Mouse (Mus musculus) T-cell, adult 2 months (primary cell): Measurements from ENCODE around the gene Sox1.

Experiments
- DNase-seq: peaks from one replicate; pipeline ENCODE4 v3.0.0; 2022; ENCODE audit warnings: low spot score

Gene Sox1

GRCm38 (mm10) chr8:12395071-12396031 lies at the start of gene Sox1:
Gene Sox1 (plus strand): TSS chr8:12395295.
- no peak for DNase-seq

- DNase-seq: no peak
Measured at GRCm38 (mm10) chr8:12345881-12346280, 49.2 kb upstream of the Sox1 start.

GRCm38 (mm10) chr8:12346870-12347269 lies 48.2 kb upstream of the Sox1 start:
- DNase-seq: no peak

GRCm38 (mm10) chr8:12348306-12348705 lies 46.8 kb upstream of the Sox1 start:
- no peak for DNase-seq

- no peak for DNase-seq
Measured at GRCm38 (mm10) chr8:12349591-12349990, 45.5 kb upstream of the Sox1 start.

GRCm38 (mm10) chr8:12351121-12351520 lies 44.0 kb upstream of the Sox1 start:
- DNase-seq: no peak

GRCm38 (mm10) chr8:12354406-12355025 lies 40.6 kb upstream of the Sox1 start:
- DNase-seq: no peak

- DNase-seq: no peak
Measured at GRCm38 (mm10) chr8:12368161-12368560, 26.9 kb upstream of the Sox1 start.

GRCm38 (mm10) chr8:12368856-12369255 lies 26.2 kb upstream of the Sox1 start:
- no peak for DNase-seq

- DNase-seq: no peak
Measured at GRCm38 (mm10) chr8:12381111-12381510, 14.0 kb upstream of the Sox1 start.

- no peak for DNase-seq
Measured at GRCm38 (mm10) chr8:12382707-12383561, 12.2 kb upstream of the Sox1 start.

- no peak for DNase-seq
Measured at GRCm38 (mm10) chr8:12383979-12384890, 10.9 kb upstream of the Sox1 start.

GRCm38 (mm10) chr8:12384996-12385685 lies 10.0 kb upstream of the Sox1 start:
- DNase-seq: no peak

GRCm38 (mm10) chr8:12385686-12386488 lies 9.2 kb upstream of the Sox1 start:
- DNase-seq: no peak

- no peak for DNase-seq
Measured at GRCm38 (mm10) chr8:12386530-12387222, 8.4 kb upstream of the Sox1 start.

- no peak for DNase-seq
Measured at GRCm38 (mm10) chr8:12387223-12387860, 7.8 kb upstream of the Sox1 start.

GRCm38 (mm10) chr8:12387901-12388300 lies 7.2 kb upstream of the Sox1 start:
- DNase-seq: no peak

GRCm38 (mm10) chr8:12388390-12389115 lies 6.5 kb upstream of the Sox1 start:
- no peak for DNase-seq
